Mouse (Mus musculus): ENCODE data around the gene Itga2b. TPM values are rescaled to one million over a fixed set of nuclear protein-coding genes. Genes with fewer than 3 reads are reported as not detected.

Itga2b gene
- polyA plus RNA-seq, 1 experiment from 2014 or later, result 7.1 TPM

DNA sequence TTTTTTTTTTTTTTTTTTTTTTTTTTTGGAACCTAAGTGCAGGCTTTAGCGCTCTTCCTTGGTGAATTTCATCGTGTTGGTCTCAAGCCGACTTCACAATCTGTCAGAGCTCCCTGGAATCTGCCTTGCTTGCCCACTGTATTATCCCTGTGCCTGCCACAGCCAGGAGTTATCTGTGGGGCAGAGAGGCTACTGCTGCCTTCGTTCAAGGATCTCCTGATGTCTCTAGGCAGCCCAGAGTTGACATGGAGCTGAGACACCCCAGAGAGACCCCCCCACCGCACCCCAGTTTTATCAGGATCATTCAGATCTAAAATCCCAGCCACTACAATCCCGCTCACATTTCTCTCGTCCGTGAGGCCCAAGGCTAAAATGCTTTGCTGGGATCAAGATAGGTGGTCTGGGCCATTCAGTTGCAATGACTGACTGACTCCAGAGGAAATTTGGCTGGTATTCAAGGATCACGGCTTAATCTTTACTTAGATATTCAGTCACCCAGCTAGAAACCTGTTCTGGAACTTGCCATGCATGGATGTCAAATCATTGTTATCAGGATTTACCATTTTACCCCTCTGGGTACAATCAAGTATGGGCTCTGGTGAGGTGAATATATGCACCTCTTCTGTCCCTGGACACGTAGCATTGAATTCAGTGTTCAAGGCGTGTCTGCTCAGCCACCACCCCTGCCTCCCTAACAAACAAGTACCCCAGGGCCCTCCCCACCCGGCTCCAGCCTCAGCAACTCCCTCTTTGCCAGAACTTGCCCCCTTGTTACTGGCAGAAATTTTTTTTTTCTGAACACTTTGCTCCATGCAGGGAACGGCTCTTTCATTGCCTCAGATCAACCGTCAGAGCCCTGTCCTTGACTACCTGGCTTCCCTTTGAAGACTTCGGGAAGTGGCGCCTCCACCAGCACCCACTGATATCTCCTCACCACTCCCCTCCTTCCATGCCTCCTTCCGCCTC is 20.6 kb downstream of the Itga2b start:
- H3K9ac ChIP-seq (replicated peaks), result no peak overlapping the region
- no peak overlapping the region for H3K4me3 ChIP-seq
- H3K9me3 ChIP-seq, result no peaks in the 10 kb centered on the region
- H3K27ac ChIP-seq (replicated peaks), result no peak overlapping the region
- no peak overlapping the region for H3K4me2 ChIP-seq (replicated peaks)
- H3K4me1 ChIP-seq, result peaks cover 32% of the 10 kb centered on the region
- no peak for ATAC-seq (ENCODE audit: low FRiP score, low read depth)
- H3K36me3 ChIP-seq, result no peaks in the 10 kb centered on the region
- peaks cover 45% of the 10 kb centered on the region for H3K27me3 ChIP-seq
- 43% methylated on average over 17 of the region's 17 CpGs for WGBS

DNA sequence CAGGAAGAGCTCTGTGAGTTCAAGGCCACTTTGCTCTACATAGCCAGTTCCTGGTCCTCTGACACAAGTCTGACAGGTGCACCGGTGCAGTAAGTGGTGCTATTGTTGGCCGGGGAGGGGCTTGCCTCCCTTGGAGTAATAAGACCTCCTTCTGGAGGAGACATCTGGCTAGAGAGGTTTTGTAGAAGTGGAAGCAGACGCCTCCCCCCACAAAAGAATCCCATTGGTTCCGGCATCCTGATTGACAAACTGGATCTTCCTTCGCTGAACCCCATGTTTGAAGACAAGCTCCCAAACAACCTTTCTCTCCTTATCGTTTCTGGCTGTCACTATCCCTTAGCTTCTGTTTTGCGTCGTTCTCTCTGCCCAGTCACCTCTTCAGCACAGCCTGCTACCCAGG is 21.6 kb downstream of the Itga2b start:
- H3K27ac ChIP-seq (replicated peaks), result no peak overlapping the region; the same call in 1 of the 2 replicates
- H3K36me3 ChIP-seq, result peaks cover 6% of the 10 kb centered on the region
- no peak for ATAC-seq (ENCODE audit: low FRiP score, low read depth)
- H3K4me1 ChIP-seq, result peaks cover 42% of the 10 kb centered on the region
- no peak overlapping the region for H3K9ac ChIP-seq (replicated peaks)
- H3K27me3 ChIP-seq, result peaks cover 44% of the 10 kb centered on the region
- no peaks in the 10 kb centered on the region for H3K9me3 ChIP-seq
- H3K4me3 ChIP-seq, result no peak overlapping the region
- no peak overlapping the region for H3K4me2 ChIP-seq (replicated peaks)
- 14% methylated on average over 8 of the region's 8 CpGs for WGBS

DNA sequence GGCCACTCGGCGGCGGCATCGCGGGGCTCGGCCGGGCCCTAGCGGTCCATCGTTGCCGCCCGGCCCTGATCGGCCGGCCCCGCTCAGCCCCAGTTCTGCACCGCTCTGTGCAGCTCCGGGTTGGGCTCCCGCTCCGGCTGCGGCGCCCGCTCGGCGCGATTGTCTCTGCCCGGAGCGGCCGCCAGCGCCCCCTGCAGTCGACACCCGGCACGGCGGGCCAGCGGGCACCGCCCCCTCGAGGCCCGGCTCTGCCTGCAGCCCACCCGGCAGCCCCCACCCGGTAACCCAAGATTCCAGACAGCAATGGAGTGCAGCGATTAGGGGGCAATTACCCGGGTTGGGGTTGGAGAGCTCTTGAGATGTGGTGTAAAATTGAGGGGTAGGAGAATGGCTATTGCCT is 22.4 kb downstream of the Itga2b start, which contains the start of gene Fam171a2:
Fam171a2 (minus strand) TSS at position 186 of the 400 bp plus-strand sequence.
- H3K27me3 ChIP-seq, result peaks cover 43% of the 10 kb centered on the region
- H3K36me3 ChIP-seq, result peaks cover 12% of the 10 kb centered on the region
- under 1% methylated on average over 40 of the region's 40 CpGs for WGBS
- H3K9ac ChIP-seq (replicated peaks), result peak within 1 kb of the TSS; percentile 99
- no peaks in the 10 kb centered on the region for H3K9me3 ChIP-seq
- peak within 1 kb of the TSS; percentile 97 for H3K27ac ChIP-seq (replicated peaks)
- peaks cover 42% of the 10 kb centered on the region for H3K4me1 ChIP-seq
- H3K4me3 ChIP-seq, result peak within 1 kb of the TSS; percentile 92
- ATAC-seq (ENCODE audit: low FRiP score, low read depth), result peak; percentile 84
- peak within 1 kb of the TSS; percentile 86 for H3K4me2 ChIP-seq (replicated peaks)

DNA sequence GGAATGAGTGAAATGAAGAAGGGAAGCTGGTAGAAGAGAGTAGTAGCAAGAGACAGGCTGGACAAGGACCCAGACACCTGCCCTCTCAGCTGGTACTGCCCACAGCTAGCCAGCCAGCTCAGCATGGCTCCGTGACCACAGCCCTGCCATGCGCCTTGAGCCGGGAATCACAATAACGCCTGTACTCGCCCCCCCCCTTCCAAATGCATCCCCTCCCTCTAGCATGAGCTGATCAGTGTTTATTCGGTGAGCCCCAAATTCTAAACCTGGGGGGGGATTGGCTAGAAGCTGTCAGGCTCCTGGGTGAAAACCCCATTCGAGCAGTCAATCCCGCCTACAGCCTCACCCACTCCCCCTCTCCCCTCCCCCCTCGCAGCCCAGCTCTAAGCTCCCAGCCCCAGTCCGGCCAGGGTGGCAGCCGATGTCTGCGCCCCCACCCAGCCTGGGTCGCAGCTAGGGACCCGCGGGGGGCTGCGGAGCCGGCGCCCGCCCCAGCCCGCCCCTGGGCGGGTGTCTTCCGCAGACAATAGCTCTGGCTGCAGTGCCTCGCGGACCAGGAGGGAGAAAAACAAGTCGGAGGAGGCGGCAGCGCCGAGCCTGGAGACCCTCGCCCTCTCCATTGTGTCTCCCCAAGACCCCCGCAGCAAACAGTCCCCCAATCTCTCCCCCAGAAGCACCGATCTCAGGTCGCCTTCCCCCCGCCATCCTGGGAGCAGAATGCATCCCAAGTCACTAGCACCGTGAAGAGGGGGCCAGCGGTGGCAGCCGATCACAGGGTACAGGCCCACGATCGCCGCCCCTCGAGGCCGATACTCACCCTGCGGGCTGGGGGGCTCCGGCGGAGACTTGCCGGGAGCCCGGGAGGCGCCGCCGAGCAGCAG is 23.1 kb downstream of the Itga2b start:
- under 1% methylated on average over 47 of the region's 49 CpGs for WGBS
- ATAC-seq (ENCODE audit: low FRiP score, low read depth), result peak; percentile 76

DNA sequence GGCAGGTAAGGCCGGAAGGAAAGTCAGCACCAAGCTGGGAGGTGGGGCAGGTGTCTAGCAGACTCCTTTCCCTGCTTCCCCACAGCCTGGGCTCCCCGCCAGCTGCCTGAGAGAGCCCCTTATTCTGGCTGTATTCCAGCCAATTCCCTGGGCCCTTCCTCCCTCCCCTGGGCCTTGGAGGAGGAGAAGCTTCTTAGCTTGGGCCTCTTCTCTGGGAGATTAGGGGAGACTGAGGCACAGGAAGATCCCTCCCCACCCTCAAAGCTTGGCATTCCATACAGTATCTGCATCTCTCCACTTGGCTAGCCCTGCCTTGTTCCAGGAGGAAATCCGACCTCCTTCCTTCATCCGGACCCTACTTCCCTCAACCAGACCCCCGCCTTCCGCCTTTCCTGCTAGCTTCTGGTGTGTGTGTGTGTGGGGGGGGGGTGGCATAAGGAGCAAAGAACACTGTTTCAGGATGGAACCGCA is 24.0 kb downstream of the Itga2b start:
- Histone ChIP-seq H3K9me3 (no peaks in the 10 kb centered on the region), H3K27me3 (peaks cover 32% of the 10 kb centered on the region), H3K4me3 (peak overlapping the region; percentile 92), H3K4me1 (peaks cover 42% of the 10 kb centered on the region), H3K4me2 (replicated peaks) (peak overlapping the region; percentile 86), H3K36me3 (peaks cover 27% of the 10 kb centered on the region), H3K27ac (replicated peaks) (peak overlapping the region; percentile 97), H3K9ac (replicated peaks) (peak overlapping the region; percentile 99)
- 15% methylated on average over 7 of the region's 7 CpGs for WGBS
- ATAC-seq (ENCODE audit: low FRiP score, low read depth), result no peak

More for the DNA sequence above, 23.1 kb downstream of the Itga2b start:
- peaks cover 37% of the 10 kb centered on the region for H3K27me3 ChIP-seq
- peak overlapping the region; percentile 86 for H3K4me2 ChIP-seq (replicated peaks)
- H3K9ac ChIP-seq (replicated peaks), result peak overlapping the region; percentile 99
- peak overlapping the region; percentile 97 for H3K27ac ChIP-seq (replicated peaks)
- peaks cover 42% of the 10 kb centered on the region for H3K4me1 ChIP-seq
- H3K36me3 ChIP-seq, result peaks cover 18% of the 10 kb centered on the region
- H3K4me3 ChIP-seq, result peak overlapping the region; percentile 92
- H3K9me3 ChIP-seq, result no peaks in the 10 kb centered on the region

DNA sequence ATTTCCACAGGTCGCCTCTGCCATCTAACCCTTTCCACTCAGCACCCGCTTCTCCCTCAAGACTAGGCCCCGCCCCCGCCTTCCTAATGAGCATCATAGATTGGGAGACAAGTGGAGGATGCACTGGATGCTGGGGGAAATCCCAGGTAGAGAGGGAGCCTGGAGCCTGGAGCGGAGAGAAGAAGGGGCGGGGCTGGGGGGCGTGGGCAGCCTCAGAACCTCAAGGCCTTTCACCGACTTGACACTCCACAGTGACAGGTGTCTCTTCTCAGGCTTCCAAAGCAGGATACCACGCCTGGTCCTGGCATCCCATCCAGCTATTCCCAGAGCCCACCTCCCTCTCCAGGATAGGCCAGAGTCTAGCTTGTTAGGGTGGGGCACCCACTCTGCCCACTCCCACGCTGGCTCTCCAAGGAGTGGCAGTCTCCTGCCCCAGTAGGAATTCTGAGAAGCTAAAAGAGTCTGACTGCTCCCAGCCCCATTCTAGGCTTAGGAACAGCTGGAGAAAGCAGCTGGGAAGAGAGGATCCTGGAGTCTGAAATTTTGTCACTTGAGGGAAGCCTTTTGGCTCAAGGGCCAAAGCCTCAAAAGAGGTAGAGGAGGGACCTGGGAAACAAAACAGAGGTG is 24.5 kb downstream of the Itga2b start:
- Histone ChIP-seq H3K4me1 (peaks cover 42% of the 10 kb centered on the region), H3K9me3 (no peaks in the 10 kb centered on the region), H3K4me3 (peak overlapping the region; percentile 92), H3K9ac (replicated peaks) (peak overlapping the region; percentile 99), H3K27me3 (peaks cover 31% of the 10 kb centered on the region), H3K27ac (replicated peaks) (peak overlapping the region; percentile 97), H3K4me2 (replicated peaks) (peak overlapping the region; percentile 86), H3K36me3 (peaks cover 33% of the 10 kb centered on the region)
- WGBS, result 9% methylated on average over 10 of the region's 10 CpGs
- ATAC-seq (ENCODE audit: low FRiP score, low read depth), result no peak

DNA sequence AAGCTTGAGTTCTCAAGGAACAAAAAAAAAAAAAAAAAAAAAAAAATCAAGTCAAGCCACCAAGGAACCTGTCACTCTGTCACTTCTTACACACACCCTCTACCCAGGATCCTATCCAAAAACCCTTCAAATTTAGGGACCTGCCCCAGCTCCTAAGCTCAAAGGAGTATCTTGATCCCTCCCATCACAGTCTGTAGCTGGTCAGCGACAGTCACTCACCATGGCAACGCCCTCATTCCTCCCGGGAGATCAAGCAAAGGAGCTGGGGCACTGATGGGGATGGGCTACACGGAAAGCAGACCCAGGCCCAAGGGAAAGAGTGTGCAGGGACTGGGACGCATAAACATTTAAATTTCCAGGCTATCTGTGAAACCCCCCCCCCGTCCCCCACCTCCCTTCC is 25.1 kb downstream of the Itga2b start:
- Histone ChIP-seq H3K9me3 (no peaks in the 10 kb centered on the region), H3K4me3 (peak overlapping the region; percentile 92), H3K27ac (replicated peaks) (0 out of 2 replicates have a peak overlapping the region, but pooled peaks have one; percentile 97), H3K4me2 (replicated peaks) (peak overlapping the region; percentile 86), H3K9ac (replicated peaks) (peak overlapping the region; percentile 99), H3K4me1 (peaks cover 42% of the 10 kb centered on the region), H3K36me3 (peaks cover 39% of the 10 kb centered on the region), H3K27me3 (peaks cover 31% of the 10 kb centered on the region)
- 5% methylated on average over 6 of the region's 6 CpGs for WGBS
- no peak for ATAC-seq (ENCODE audit: low FRiP score, low read depth)

DNA sequence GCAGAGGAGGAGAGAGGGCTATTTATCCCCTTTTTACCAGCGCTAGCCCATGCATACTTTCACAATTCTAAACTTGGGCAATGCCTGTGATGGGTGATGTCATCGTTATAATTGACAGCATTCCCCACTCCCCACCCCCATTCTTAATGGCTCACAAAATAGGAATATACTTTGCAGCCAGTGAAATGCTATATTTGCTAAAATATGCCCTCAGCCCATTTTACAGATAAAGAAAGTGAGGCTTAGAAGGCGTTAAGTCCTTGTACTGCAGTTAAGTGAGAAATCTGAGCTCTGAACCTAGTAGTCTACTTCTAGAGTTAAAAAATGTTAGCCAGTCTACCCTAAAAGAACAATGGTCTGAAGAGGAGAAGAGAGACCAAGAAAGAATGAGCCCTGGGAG is 25.6 kb downstream of the Itga2b start:
- Histone ChIP-seq H3K27me3 (peaks cover 31% of the 10 kb centered on the region), H3K4me2 (replicated peaks) (no peak overlapping the region), H3K27ac (replicated peaks) (no peak overlapping the region), H3K9ac (replicated peaks) (no peak overlapping the region), H3K36me3 (peaks cover 43% of the 10 kb centered on the region), H3K4me1 (peaks cover 42% of the 10 kb centered on the region), H3K9me3 (no peaks in the 10 kb centered on the region), H3K4me3 (no peak overlapping the region)
- WGBS, result 74% methylated on average over 3 of the region's 3 CpGs
- ATAC-seq (ENCODE audit: low FRiP score, low read depth), result no peak

DNA sequence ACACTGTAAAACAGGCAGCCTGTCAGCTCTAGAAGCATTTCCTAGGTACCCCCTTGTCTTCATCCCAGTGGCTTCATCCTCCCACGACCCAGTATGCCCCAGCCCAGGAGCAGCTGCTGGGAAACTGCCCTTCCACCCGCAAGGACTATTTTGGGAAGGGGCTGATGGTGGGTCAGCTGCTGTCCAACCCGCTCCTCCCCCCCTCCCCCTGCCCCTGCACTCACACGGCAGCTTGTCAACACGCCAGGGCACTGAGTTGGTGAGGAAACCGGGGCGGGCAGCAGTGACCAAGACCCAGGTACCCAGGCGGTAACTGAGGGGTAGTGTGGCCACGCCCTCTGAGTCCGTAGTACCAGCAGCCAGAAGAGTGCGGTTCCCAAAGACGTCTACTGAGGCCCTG is 26.2 kb downstream of the Itga2b start:
- H3K9me3 ChIP-seq, result no peaks in the 10 kb centered on the region
- 73% methylated on average over 12 of the region's 12 CpGs for WGBS
- no peak overlapping the region for H3K27ac ChIP-seq (replicated peaks)
- H3K4me1 ChIP-seq, result peaks cover 45% of the 10 kb centered on the region
- peaks cover 49% of the 10 kb centered on the region for H3K36me3 ChIP-seq
- no peak overlapping the region for H3K9ac ChIP-seq (replicated peaks)
- ATAC-seq (ENCODE audit: low FRiP score, low read depth), result no peak
- peaks cover 32% of the 10 kb centered on the region for H3K27me3 ChIP-seq
- H3K4me2 ChIP-seq (replicated peaks), result no peak overlapping the region
- H3K4me3 ChIP-seq, result no peak overlapping the region

DNA sequence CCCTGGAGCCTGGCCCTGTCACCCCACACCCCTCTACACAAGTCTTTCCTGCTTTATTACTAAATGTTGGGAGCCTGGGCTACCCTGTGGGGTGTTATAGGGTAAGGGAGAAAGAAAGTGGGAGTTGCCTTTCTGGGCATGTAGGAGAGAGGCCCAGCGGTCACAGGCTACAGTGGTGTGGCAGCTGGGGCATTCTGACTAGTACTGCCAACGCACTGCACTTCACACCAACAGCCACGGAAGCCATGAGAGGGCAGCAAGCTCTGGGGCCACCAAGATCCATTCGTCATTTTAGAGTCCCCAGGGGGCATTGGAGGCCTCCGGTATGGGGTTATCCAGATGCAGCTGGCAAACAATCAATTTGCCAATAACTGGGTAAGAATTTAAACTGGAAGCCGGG is 27.8 kb downstream of the Itga2b start:
- peaks cover 64% of the 10 kb centered on the region for H3K36me3 ChIP-seq
- ATAC-seq (ENCODE audit: low FRiP score, low read depth), result no peak
- H3K27me3 ChIP-seq, result peaks cover 29% of the 10 kb centered on the region
- WGBS, result 89% methylated on average over 6 of the region's 6 CpGs
- no peak overlapping the region for H3K4me3 ChIP-seq
- H3K4me2 ChIP-seq (replicated peaks), result no peak overlapping the region
- H3K9ac ChIP-seq (replicated peaks), result no peak overlapping the region
- H3K27ac ChIP-seq (replicated peaks), result no peak overlapping the region
- H3K4me1 ChIP-seq, result peaks cover 53% of the 10 kb centered on the region
- H3K9me3 ChIP-seq, result no peaks in the 10 kb centered on the region

DNA sequence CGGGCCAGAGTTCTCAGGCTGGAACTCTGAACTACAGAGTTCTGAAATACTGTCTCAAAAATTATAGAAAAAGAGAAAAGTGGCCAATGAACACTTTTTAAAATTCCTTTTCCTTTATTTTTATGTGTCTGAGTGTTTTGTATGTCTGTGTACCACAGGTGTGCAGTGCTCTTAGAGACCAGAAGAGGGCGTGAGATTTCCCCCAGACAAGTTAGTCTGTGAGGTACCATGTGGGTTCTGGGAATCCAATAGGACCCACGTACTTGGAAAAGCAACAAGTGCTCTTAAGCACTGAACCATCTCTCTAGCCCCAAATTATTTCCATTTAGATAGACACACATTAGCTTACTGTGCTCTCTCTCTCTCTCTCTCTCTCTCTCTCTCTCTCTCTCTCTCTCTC is 28.5 kb downstream of the Itga2b start:
- ATAC-seq (ENCODE audit: low FRiP score, low read depth), result no peak
- Histone ChIP-seq H3K27me3 (peaks cover 29% of the 10 kb centered on the region), H3K27ac (replicated peaks) (no peak overlapping the region), H3K4me3 (no peak overlapping the region), H3K36me3 (peaks cover 69% of the 10 kb centered on the region), H3K4me2 (replicated peaks) (no peak overlapping the region), H3K9me3 (no peaks in the 10 kb centered on the region), H3K4me1 (peaks cover 54% of the 10 kb centered on the region), H3K9ac (replicated peaks) (no peak overlapping the region)
- 79% methylated on average over 3 of the region's 3 CpGs for WGBS

Data from midbrain, embryonic 12.5 days (tissue).